Mouse (Mus musculus): ENCODE measurements at regions not wholly inside any gene's neighbourhood (a gene's known extent, or its start where the extent isn't known, plus 50 kb on each side); places are given as distances from the start of the nearest gene placed in this dataset.

DNA sequence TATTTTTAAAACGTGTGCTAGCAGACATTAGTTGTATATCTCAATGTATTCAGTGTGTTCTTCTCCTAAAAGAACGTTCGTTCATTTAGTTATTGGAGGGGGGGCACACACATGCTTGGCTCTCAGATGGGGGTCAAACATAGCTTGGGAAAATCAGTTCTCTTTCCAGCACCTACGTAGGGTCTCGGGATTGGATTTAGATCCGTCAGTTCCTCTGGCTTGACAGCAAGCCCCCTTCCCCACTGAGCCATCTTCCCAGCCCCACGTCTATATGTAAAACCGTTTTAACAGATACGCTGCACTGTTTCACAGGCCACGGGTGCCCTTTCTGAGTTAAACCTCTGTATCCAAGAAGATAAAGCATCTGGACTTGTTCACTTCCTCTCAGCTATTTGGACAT is 100.5 kb upstream of the Nckap5 start:
- TF ChIP-seq GATA1 (IDR thresholded peaks at IDR 0.05; ENCODE audit: borderline replicate concordance, low read length) (no peak), FLI1 (IDR thresholded peaks at IDR 0.05; ENCODE audit: low read length) (no peak)
